Mouse (Mus musculus) bone marrow macrophage, adult 2 months (primary cell): ENCODE results near the gene Rhbdf2.

Experiments
- CTCF ChIP-seq: IDR thresholded peaks from 2 replicates; pipeline ENCODE4 v1.5.1; 2012; ENCODE audit warnings: low read depth, mild to moderate bottlenecking, low read length, moderate library complexity
- POLR2A ChIP-seq: IDR thresholded peaks from 2 replicates; pipeline ENCODE4 v1.6.1; 2012; ENCODE audit warnings: mild to moderate bottlenecking, low read depth, low read length, borderline replicate concordance

DNA sequence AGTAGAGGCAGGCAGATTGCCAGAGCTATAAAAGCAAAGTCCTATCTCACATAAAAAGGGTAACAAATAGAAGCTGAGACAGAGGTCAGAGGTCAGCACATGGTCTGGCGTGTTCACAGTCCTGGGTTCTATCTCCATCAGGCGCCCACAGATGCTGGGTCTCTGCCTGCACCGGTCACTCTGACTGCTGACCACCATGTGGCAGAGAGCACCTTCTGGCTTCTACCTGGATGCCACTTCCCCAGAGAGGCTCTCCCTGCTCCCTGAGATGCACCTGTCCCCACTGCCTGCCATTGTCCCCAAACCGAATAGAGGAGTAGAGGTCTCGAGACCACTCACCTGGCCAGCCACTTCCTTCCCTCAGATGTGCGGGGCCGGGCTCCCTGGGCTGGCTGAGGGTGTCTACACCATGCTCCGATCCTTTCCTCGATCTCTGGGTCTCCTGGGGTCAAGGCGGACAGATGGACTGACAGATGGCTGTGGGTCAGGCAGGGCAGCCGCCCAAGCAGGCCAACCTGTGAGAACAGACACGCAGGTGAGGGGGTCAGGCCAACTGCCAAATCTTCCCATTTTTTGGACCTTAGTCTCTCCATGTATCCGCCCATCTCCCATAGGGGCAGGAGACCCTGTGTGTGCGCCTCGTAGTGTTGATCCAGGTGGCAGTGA, 16.7 kb downstream of the Rhbdf2 start:
- TF ChIP-seq CTCF: no peak
- no peak for TF ChIP-seq POLR2A
